Mouse (Mus musculus): ENCODE data around the gene Hoxb7. TPM values are rescaled to one million over a fixed set of nuclear protein-coding genes. Genes with fewer than 3 reads are reported as not detected.

Hoxb7 gene
- polyA plus RNA-seq, 1 experiment from 2014 or later: 125 TPM

DNA sequence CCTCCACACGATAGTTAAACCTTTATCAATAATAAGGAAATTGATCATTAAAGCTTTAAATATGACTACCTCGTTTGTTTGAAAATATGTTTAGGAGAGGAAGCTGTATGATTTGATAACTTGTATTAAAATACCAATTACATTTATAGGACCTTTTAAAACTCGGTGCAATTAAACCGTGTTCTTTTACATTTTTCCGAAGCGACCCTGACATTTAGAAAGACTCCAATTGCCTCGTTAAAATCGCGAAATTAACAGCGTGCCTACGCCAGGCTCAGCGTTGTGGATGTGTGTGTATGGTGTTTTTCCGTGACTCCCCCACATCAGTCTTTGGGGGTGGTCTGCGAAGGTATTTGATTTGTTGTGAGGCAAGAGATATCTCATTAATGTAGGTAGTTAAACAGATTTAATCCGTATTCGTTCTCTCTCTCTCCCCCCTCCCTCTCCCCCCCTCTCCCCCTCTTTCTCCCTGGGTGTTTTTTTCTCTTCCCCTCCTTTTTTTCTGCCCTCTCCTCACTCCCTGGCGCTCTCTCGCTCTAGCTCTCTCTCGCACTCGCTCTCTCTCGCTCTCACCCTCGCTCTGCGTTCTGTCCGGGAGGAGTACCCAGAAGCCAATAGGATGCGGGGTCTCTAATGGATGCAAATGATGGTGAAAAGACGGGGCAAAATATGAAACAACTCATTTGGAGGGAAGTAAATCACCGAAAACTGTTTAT is 4.4 kb upstream of the Hoxb7 start, which contains the start of gene Hoxb8:
Hoxb8 (plus strand) TSS at position 51 of the 716 bp plus-strand sequence.
- WGBS: 1% methylated on average over 27 of the region's 27 CpGs
- peaks cover 7% of the 10 kb centered on the region; the same call in 1 of the 2 replicates for H3K36me3 ChIP-seq
- peaks cover 44% of the 10 kb centered on the region for H3K4me1 ChIP-seq (replicated peaks)
- H3K4me3 ChIP-seq: peak within 1 kb of the TSS; percentile 99
- H3K9me3 ChIP-seq: no peaks in the 10 kb centered on the region
- peak; percentile 40; the same call in 1 of the 2 replicates for ATAC-seq (ENCODE audit: low read depth)
- no peaks in the 10 kb centered on the region for H3K27me3 ChIP-seq
- peak within 1 kb of the TSS; percentile 100 for H3K9ac ChIP-seq
- peak within 1 kb of the TSS; percentile 100 for H3K27ac ChIP-seq (replicated peaks)
- peak within 1 kb of the TSS; percentile 96 for H3K4me2 ChIP-seq

DNA sequence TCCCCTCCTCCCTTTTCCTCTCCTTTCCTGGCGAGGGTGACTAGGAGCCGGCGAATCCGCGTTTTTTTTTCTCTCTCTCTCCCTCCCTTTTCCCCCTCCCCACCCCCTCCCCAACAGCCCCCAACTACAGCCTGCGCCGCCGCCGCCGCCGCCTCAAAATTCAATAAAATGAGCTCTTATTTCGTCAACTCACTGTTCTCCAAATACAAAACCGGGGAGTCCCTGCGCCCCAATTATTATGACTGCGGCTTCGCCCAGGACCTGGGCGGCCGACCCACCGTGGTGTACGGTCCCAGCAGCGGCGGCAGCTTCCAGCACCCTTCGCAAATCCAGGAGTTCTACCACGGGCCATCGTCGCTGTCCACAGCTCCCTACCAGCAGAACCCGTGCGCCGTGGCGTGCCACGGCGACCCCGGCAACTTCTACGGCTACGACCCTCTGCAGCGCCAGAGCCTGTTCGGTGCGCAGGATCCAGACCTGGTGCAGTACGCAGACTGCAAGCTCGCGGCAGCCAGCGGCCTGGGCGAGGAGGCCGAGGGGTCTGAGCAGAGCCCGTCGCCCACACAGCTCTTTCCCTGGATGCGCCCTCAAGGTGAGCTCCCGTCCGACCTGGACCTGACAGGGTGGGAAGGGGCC is 3.5 kb upstream of the Hoxb7 start:
- Histone ChIP-seq H3K9me3 (no peaks in the 10 kb centered on the region), H3K36me3 (peaks cover 7% of the 10 kb centered on the region; the same call in 1 of the 2 replicates), H3K4me3 (peak overlapping the region; percentile 99), H3K4me1 (replicated peaks) (peaks cover 40% of the 10 kb centered on the region), H3K27ac (replicated peaks) (peak overlapping the region; percentile 100), H3K9ac (peak overlapping the region; percentile 100), H3K27me3 (no peaks in the 10 kb centered on the region), H3K4me2 (peak overlapping the region; percentile 96)
- ATAC-seq (ENCODE audit: low read depth): no peak
- WGBS: under 1% methylated on average over 49 of the region's 49 CpGs

DNA sequence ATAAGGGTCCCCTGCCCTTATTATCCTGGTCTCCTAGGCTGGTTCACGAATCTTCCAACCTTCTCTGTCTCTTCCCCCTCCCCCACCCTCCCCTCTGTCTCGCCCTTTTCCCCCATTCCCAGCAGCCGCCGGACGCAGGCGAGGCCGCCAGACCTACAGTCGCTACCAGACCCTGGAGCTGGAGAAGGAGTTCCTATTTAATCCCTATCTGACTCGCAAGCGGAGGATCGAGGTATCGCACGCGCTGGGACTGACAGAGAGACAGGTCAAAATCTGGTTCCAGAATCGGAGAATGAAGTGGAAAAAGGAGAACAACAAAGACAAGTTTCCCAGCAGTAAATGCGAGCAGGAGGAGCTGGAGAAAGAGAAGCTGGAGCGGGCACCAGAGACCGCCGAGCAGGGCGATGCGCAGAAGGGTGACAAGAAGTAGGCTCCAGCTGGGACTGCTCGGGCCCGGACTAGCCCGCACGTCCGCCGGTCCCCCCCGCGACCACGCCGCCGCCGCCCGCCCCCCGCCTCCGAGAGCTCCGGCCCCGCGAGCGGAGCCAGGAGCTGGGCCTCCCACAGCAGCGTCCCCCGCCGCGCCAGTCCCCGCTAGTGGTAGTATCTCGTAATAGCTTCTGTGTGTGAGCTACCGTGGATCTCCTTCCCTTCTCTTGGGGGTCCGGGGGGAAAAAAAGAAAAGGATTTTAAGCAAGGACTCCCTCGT is 2.2 kb upstream of the Hoxb7 start:
- peak overlapping the region; percentile 99 for H3K4me3 ChIP-seq
- H3K9me3 ChIP-seq: no peaks in the 10 kb centered on the region
- peak overlapping the region; percentile 100 for H3K27ac ChIP-seq (replicated peaks)
- no peak for ATAC-seq (ENCODE audit: low read depth)
- WGBS: under 1% methylated on average over 49 of the region's 49 CpGs
- peak overlapping the region; percentile 96 for H3K4me2 ChIP-seq
- H3K27me3 ChIP-seq: no peaks in the 10 kb centered on the region
- peak overlapping the region; percentile 100 for H3K9ac ChIP-seq
- peaks cover 7% of the 10 kb centered on the region; the same call in 1 of the 2 replicates for H3K36me3 ChIP-seq
- H3K4me1 ChIP-seq (replicated peaks): peaks cover 42% of the 10 kb centered on the region

DNA sequence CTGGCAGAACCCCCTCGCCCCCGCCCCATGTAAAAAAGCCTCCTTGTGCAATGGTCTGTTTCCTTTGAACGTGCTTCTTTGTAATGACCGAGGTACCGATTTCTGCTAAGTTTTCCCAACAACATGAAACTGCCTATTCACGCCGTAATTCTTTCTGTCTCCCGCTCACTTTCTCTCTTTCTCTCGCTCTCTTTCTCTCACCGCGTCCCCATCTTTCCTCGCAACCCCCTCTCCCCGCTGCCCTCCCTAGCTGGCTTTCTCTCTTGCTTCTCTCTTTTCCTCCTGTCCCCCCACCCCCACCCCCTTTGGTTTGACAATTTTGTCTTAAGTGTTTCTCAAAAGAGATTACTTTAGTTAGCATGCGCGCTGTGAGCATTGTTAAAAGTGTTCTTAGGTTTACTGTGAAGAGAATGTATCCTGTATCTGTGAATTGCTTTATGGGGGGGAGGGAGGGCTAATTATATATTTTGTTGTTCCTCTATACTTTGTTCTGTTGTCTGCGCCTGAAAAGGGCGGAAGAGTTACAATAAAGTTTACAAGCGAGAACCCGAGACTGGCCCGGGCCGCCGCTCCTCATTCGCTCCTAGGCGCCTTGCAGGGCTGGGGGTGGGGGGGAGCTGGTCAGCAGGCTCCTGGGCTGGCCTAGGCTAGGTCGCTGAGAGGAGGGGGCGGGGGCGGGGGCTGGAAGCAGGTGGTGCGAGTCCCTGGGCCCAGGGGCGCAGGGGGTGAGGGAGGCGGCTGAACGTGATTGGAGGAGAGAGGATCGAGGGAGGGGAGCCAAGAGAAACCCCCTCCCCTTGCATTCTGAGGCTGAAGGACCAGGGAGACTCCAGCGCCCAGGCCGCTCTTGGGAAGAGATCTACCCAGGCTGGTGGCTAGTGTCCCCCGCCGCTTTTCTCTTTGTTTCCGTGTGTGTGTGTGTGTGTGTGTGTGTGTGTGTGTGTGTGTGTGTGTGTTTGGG is 1.4 kb upstream of the Hoxb7 start:
- ATAC-seq (ENCODE audit: low read depth): peak; percentile 84
- peak overlapping the region; percentile 96 for H3K4me2 ChIP-seq
- H3K27ac ChIP-seq (replicated peaks): peak overlapping the region; percentile 100
- no peaks in the 10 kb centered on the region for H3K27me3 ChIP-seq
- H3K9ac ChIP-seq: peak overlapping the region; percentile 100
- H3K9me3 ChIP-seq: no peaks in the 10 kb centered on the region
- WGBS: under 1% methylated on average over 35 of the region's 37 CpGs
- peaks cover 7% of the 10 kb centered on the region; the same call in 1 of the 2 replicates for H3K36me3 ChIP-seq
- H3K4me1 ChIP-seq (replicated peaks): peaks cover 42% of the 10 kb centered on the region
- H3K4me3 ChIP-seq: peak overlapping the region; percentile 99

DNA sequence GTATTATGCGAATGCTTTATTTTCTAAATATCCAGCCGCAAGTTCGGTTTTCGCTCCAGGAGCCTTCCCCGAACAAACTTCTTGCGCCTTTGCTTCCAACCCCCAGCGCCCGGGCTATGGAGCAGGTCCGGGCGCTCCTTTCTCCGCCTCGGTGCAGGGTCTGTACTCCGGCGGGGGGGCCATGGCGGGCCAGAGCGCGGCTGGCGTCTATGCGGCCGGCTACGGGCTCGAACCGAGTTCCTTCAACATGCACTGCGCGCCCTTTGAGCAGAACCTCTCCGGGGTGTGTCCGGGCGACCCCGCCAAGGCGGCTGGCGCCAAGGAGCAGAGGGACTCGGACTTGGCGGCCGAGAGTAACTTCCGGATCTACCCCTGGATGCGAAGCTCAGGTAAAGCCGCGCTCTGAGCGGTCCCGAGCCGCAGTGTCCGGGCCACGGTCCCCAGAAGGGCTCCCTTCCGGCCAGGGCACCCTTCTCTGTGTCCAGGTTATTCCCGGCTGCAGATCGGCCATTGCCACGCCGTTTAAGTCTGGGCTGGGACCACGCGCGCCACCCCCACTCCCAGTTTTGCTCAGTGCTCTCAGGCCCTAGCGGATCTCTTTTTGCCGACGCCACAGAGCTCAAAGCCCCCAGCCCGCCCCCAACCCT is 439 bp downstream of the Hoxb7 start:
- ATAC-seq (ENCODE audit: low read depth): peak; percentile 5; the same call in 1 of the 2 replicates

DNA sequence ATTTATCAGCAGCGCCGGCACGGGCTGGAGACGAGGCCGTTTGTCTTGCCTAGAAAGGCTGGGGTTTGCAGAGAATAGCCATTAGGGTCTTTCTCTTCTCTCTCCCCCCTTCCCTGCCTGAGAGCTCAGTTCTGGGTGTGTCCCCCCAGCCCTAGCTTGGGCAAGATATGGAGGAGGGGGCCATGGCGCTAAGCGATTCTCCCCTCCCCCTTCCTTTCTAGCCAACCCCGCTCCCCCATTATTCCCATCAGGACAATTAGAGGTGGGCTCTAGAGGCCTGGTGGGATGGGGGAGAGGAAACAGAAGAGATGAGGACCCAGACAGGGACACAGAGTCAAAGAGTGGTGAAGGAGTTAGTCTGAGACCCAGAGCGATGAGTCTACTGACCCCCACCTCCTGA is 988 bp downstream of the Hoxb7 start:
- Histone ChIP-seq H3K36me3 (peaks cover 7% of the 10 kb centered on the region; the same call in 1 of the 2 replicates), H3K9ac (peak overlapping the region; percentile 100), H3K4me1 (replicated peaks) (peaks cover 44% of the 10 kb centered on the region), H3K4me2 (peak overlapping the region; percentile 96), H3K9me3 (no peaks in the 10 kb centered on the region), H3K4me3 (peak overlapping the region; percentile 99), H3K27ac (replicated peaks) (peak overlapping the region; percentile 100), H3K27me3 (no peaks in the 10 kb centered on the region)
- WGBS: 1% methylated on average over 9 of the region's 9 CpGs
- ATAC-seq (ENCODE audit: low read depth): peak; percentile 38; the same call in 1 of the 2 replicates

More for the DNA sequence above, 439 bp downstream of the Hoxb7 start:
- Histone ChIP-seq H3K9ac (peak overlapping the region; percentile 100), H3K36me3 (peaks cover 7% of the 10 kb centered on the region; the same call in 1 of the 2 replicates), H3K27me3 (no peaks in the 10 kb centered on the region), H3K27ac (replicated peaks) (peak overlapping the region; percentile 100), H3K4me1 (replicated peaks) (peaks cover 43% of the 10 kb centered on the region), H3K9me3 (no peaks in the 10 kb centered on the region), H3K4me2 (peak overlapping the region; percentile 96), H3K4me3 (peak overlapping the region; percentile 99)
- WGBS: under 1% methylated on average over 55 of the region's 55 CpGs

DNA sequence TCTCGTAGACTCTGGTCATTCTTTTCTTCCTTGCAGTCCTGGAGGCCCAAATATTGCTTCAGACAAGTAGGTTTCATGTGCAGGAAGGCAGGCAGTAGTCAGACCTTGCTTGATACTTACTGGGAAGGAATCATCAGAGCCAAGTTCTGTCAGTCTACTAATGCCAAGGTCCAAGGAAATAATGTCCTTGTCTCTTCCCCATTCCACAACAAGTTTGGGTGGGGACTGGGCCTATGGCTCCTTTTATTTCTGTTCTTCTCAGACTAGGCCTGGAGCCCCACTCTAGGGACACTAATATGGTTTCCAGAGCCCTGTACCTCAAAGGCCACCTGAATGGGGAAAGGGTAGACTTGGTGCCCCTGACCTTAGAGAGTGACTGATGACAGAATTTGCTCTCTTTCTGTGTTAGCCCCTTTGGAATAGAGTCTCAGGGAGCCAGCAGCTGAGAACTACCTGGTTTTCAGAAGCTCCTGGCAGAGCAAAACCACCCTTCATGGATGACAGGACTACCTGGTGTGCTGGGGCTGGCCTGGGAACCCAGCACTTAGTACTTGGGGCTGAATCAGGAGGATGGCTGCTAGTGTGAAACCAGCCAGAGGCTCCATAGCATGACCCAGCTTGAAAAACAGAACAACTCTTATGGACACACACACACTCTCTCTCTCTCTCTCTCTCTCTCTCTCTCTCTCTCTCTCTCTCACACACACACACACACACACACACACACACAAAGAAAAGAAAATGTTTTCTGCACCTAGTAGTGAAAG is 2.2 kb downstream of the Hoxb7 start:
- ATAC-seq (ENCODE audit: low read depth): no peak
- Histone ChIP-seq H3K9ac (peak overlapping the region; percentile 100), H3K27me3 (no peaks in the 10 kb centered on the region), H3K4me2 (peak overlapping the region; percentile 96), H3K9me3 (no peaks in the 10 kb centered on the region), H3K36me3 (peaks cover 7% of the 10 kb centered on the region; the same call in 1 of the 2 replicates), H3K4me3 (peak overlapping the region; percentile 99), H3K27ac (replicated peaks) (peak overlapping the region; percentile 100), H3K4me1 (replicated peaks) (peaks cover 44% of the 10 kb centered on the region)
- 14% methylated on average over 1 of the region's 1 CpGs for WGBS

DNA sequence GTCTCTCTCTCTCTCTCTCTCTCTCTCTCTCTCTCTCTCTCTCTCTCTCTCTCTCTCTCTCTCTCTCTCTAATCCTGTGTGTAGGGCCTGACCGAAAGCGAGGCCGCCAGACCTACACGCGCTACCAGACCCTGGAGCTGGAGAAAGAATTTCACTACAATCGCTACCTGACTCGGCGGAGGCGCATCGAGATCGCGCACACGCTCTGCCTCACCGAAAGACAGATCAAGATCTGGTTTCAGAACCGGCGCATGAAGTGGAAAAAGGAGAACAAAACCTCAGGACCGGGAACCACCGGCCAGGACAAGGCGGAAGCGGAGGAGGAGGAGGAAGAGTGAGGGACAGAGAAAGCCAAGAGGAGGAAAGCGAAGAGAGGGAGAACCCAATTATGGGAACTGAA is 2.9 kb downstream of the Hoxb7 start:
- peak overlapping the region; percentile 100 for H3K27ac ChIP-seq (replicated peaks)
- no peak for ATAC-seq (ENCODE audit: low read depth)

DNA sequence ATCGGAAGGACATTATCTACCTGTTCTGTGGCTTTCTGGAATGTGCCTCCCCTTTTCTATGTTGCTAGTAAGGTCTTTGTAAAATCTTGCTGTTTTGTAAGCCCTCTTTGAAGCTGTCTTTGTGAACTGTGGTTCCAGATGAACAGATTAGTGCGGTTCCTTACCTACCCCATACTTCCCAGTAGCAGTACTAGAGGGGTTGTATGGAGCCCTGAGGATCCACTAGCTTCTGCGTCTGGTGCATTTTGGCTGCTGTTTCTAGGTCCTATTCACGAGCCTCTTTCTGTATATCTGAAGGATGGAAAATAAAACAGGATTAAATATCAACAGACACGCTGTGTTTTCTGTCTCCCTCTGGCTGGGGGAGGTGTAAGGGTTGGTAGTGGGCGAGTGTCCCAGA is 3.4 kb downstream of the Hoxb7 start:
- H3K4me2 ChIP-seq: peak overlapping the region; percentile 96
- ATAC-seq (ENCODE audit: low read depth): no peak

More for the DNA sequence above, 2.9 kb downstream of the Hoxb7 start:
- 5% methylated on average over 21 of the region's 21 CpGs for WGBS
- Histone ChIP-seq H3K27me3 (no peaks in the 10 kb centered on the region), H3K4me3 (peak overlapping the region; percentile 99), H3K9ac (peak overlapping the region; percentile 100), H3K36me3 (peaks cover 4% of the 10 kb centered on the region; the same call in 1 of the 2 replicates), H3K4me2 (peak overlapping the region; percentile 96), H3K4me1 (replicated peaks) (peaks cover 44% of the 10 kb centered on the region), H3K9me3 (no peaks in the 10 kb centered on the region)

DNA sequence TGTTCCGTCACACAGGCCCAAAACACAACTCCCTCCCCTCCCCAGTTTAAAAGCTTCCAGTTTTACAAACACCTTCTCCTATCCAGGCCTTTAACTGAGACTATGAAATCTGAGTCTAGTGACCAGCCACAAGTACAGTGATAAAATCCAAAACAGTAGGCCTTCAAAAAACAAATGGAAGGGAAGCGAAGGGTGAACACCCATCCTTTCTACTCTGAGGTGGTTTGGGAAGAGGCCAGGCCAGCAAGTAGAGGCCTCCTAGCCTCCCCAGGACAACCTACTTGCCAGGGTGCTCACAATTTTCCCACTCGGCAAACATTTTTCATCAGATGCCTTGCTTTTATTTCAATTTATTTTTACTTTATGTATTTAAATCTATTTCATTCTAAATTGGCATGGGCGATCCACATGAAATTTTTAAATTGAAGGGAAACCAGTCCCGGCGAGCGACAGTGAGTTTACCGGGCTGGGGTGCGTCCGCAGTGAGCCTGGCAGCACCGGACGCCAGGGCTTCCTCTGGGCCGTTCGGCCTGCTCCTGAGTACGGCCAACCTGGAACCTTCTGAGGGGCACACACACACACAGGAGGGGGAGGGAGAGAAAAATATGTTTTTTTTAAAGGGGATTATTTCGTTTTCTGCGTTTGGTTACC is 4.4 kb downstream of the Hoxb7 start:
- peak overlapping the region; percentile 99 for H3K4me3 ChIP-seq
- no peaks in the 10 kb centered on the region for H3K27me3 ChIP-seq
- no peaks in the 10 kb centered on the region for H3K36me3 ChIP-seq
- no peaks in the 10 kb centered on the region for H3K9me3 ChIP-seq
- H3K4me2 ChIP-seq: peak overlapping the region; percentile 96
- no peak for ATAC-seq (ENCODE audit: low read depth)
- H3K9ac ChIP-seq: peak overlapping the region; percentile 100
- H3K4me1 ChIP-seq (replicated peaks): peaks cover 48% of the 10 kb centered on the region
- peak overlapping the region; percentile 100 for H3K27ac ChIP-seq (replicated peaks)
- 10% methylated on average over 17 of the region's 17 CpGs for WGBS

More for the DNA sequence above, 3.4 kb downstream of the Hoxb7 start:
- H3K4me3 ChIP-seq: peak overlapping the region; percentile 99
- peak overlapping the region; percentile 100 for H3K27ac ChIP-seq (replicated peaks)
- no peaks in the 10 kb centered on the region for H3K27me3 ChIP-seq
- no peaks in the 10 kb centered on the region for H3K9me3 ChIP-seq
- peaks cover 44% of the 10 kb centered on the region for H3K4me1 ChIP-seq (replicated peaks)
- peak overlapping the region; percentile 100 for H3K9ac ChIP-seq
- no peaks in the 10 kb centered on the region for H3K36me3 ChIP-seq
- 14% methylated on average over 6 of the region's 6 CpGs for WGBS

All from neural tube, embryonic 13.5 days (tissue).